Mouse (Mus musculus) embryo, embryonic 11 days (tissue): ENCODE data around the gene Lrch1.

ENCODE experiments used
- DNase-seq: peaks from one replicate; pipeline ENCODE4 v3.0.0-alpha.2; 2015

Gene Lrch1

GRCm38 (mm10) chr14:74794931-74795330, 152.7 kb downstream of the Lrch1 start:
- DNase-seq: no peak

DNA sequence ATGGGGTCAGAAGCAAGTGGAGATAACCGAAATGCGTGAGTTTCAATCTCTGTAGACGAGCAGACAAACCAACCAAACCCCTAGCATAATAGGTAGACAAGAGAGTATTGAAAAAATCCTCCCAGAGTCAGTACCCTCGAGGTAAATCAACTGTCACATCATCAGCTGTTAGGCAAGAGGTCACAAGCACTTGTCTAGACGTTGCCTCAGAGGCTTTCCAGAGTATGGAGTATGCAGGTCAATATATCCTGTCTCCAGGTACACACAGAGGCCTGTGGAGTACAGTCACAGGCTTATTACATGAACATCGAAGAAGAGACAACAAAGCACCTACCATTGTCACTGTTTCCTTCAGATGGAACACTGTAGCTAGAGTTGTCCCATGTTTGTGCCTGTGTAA, 154.9 kb downstream of the Lrch1 start:
- DNase-seq: no peak

DNA sequence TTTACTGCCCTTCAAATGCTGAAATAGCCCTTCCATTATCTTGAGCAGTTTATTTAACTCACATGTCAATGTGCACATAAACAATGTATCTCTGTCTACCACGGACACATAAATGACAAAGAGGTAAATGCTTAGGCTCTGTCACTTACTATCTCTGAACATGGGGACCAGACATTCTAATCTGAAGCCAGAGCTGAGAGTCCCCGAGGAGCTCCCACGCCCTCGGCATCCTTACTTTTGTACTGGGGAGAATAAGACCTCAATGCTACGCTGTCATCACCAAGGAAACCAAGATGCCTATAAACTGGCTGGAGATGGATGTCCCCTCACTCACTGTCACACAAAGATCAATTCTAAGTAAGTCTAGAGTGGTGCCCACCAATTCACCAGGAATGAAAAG, 157.1 kb downstream of the Lrch1 start:
- DNase-seq: no peak

DNA sequence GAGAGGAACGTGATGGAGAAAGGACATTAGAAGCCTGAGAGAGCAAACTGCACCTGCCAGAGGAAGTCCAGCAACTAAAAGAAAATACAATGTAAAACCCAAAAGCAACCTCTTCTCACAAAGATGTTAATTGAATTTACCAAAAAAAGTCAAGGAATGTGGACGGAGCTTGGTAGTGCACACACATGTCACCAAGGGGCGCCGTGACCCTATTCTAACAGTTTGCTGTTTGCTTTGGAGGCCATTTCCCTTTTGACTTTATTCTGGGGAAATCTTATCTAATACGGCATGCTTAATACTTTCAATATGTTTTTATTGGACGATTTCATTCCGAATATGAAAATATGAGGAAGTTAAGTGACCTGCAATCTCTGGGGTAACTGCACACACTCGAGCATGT, 158.9 kb downstream of the Lrch1 start:
- peak; percentile 31 for DNase-seq

- no peak for DNase-seq
Measured at GRCm38 (mm10) chr14:74787717-74788116, 160.0 kb downstream of the Lrch1 start.

DNA sequence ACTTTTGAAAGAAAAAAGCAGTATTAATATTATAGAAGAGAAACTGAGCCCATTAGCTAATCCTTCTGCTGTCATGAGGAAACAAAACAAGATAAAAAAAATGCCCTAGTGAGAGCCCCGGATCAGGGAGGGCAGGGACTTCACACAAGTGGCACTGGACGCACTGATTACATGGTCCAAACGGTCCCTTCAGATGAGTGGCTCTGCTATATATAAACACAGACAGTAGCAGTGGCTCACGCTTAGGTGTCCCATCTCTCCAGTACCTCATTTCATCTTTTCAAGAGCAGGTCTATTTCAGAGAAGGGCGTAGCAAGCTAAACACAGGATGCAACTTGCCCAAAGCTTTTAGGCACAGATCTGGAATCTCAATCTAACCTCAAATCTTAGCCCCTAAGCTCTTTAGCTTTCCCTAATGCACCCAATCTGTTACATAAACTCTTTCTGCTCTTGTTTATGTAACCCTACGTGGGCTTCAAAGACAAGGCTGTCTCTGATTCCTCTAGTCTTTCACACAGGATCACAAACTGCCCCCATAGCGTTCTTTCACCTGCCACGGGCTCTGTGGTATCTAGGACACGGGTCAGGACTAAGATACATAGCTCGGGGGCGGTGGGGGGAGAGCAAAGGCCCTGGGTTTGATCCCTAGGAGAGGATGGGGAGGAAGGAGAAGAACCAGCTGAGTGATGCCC, 163.3 kb downstream of the Lrch1 start:
- no peak for DNase-seq

DNA sequence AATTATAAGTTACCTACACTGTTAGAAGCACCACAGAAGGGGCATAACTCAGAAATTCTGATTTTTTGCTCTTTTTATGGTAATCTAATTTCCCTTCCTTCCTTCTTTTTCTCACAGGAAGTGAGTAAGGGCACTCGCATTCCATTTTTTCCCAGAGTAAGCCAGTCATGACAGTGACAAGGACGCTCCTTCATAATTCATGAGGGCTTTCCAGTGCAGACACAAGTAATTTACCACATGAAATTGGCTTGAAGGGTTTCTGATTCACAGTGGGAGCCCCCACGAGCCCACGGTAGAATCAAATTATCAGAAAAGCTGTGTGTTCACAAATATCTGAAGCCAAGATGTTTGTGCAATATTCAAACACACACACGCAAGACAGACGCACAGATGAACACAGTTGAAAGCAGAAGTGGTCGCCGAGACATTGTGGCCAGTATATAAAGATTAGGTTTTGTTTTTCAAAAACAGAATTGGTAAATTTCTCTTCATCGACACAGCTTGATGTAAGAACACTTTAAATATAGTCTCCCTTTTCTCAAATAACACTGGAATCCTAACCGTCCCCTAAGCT, 173.5 kb downstream of the Lrch1 start:
- no peak for DNase-seq

GRCm38 (mm10) chr14:74767892-74768291, 179.8 kb downstream of the Lrch1 start:
- DNase-seq: no peak

DNA sequence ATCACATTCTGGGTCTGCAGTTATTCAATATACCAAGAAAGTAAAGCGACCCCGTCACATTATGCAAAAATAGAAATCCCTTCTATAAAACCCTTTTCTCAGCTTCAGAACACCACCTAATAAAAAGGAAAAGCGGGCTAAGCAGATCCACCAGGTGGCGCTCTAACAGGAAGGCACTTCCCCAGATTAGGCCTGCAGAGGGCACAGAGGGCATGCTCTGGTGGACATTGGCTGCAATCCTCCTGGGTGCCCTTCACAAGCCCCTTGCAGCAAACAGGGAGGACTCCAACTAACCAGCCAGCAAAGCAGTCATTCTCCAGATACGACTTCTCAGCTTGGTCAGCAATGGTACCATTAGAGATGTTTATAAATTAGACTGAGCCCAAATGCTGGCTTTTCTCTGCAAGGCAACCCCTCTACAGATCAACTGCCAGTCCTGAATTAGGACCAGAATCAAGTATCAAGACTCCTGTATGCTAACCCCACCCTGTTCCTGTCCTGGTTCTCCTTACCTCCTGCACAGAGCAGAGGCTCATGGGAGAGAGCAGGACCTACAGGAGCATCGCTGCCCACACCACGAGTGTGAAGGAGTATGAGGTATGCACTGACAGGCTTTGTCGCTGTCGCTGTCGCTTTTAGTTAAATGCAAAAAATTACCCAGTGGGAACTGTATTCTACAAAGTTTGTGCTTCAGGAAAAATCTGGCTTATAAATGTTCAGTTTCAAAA, 183.3 kb downstream of the Lrch1 start:
- DNase-seq: peak; percentile 85

DNA sequence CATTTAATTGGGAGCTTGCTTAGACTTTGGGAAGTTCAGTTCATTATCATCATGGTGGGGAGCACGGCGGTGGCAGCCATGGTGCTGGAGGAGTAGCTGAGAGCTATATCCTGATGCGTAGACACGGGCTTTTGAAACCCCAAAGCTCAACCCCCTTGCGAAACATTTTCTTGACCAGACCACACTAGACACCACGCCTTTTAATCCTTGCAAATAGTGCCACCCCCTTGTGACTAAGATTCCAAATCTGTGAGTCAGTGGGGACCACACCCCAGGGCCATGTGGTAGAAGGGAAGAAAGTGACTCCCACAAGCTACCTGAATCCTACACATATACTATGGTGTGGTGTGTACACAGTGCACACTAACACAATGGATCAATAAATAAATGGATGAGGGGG, 210.8 kb downstream of the Lrch1 start:
- no peak for DNase-seq

GRCm38 (mm10) chr14:74735471-74735870, 212.2 kb downstream of the Lrch1 start:
- no peak for DNase-seq

DNA sequence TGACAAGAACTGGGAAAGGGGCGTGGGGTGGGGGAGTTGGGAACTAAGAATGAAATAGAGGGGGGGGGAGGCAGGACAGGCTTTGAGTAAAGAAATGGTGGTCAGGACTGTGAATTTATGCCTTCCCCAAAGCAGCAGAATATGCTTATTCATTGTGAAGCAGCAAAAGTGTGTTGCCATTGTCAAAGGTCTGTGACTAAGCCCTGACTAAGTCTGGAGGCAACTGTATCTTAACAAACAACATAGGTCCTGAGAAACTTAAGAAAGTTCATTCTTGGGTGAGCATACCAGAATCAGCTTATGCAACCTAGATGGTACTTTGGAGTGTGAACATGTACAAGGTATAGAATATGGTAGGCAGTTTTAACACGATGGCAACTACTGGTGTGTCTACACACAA, 214.3 kb downstream of the Lrch1 start:
- DNase-seq: no peak

DNA sequence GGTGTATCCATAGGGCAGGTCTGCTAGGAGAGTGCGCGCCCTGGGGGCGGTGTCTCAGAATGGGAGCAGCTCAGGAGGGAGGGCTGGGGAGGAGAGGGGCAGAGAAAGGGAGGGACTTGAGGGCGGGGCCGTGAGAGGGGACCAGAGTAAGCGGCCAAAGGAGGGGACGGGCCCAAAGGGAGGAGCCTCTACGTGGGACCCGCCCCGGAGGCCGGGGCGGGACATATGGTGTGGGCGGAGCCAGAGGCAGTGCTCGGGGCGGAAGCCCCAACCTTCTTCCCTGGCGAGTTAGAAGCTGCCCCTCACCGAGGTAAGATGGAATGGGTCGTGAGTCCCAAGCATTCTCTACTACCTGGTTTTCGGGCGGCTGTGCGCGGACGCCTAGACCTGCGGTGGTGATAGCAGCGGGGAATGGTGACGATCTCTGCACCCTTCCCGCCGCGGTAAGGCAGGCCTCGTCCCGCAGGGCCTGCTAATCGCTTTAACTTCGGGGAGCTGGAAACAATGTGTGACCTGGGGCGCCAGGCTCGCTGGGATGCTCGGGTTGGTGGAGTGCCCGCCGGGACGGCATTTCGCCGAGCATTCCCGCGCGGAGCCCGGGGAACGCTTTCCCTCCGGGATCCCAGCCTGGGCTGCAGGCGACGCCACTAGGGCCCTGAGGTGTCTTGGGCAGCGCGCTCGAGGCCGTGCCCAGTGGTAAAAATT, 215.4 kb downstream of the Lrch1 start, which contains the start of gene Esd:
TSS of gene Esd (plus strand) at position 219 of the 705 bp plus-strand sequence.
- DNase-seq: peak; percentile 97

- no peak for DNase-seq
Measured at GRCm38 (mm10) chr14:74731221-74732078, 216.2 kb downstream of the Lrch1 start.

- DNase-seq: no peak
Measured at GRCm38 (mm10) chr14:74723541-74723940, 224.1 kb downstream of the Lrch1 start.

DNA sequence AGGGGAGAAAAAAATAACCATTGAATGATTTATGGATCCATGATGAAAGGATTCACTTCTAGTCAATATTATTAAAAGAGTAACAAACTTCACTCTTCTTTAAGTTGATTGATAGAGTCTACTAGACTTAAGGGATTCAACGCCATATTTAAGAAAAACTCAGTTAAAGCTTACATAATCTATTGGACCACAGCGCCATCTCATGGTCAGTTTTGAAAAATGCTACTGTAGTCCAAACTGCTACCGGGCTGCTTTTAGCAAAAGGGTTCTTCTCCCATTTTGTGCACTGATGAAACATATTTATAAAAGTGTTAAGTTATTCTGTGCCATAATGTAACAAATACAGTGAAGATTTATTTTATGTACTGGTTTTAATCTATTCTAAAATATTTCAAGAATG, 238.6 kb downstream of the Lrch1 start:
- DNase-seq: peak; percentile 73
